Mouse (Mus musculus) small intestine, adult 2 months (tissue): ENCODE data around the gene Pgap1.

Source experiments
- CTCF ChIP-seq: fragments of 200-500 bp; IDR thresholded peaks from 2 replicates; pipeline ENCODE4 v1.5.1; 2012; ENCODE audit warnings: low read depth, mild to moderate bottlenecking, control low read depth, inconsistent platforms, low read length, moderate library complexity, mixed read lengths; ENCODE audit not compliant: insufficient replicate concordance, insufficient read length; ENCODE audit errors: extremely low read depth
- POLR2A ChIP-seq: fragments of 200-500 bp; IDR thresholded peaks from 2 replicates; pipeline ENCODE4 v1.6.1; 2012; ENCODE audit warnings: low read depth, mild to moderate bottlenecking, control low read depth, inconsistent platforms, low read length, moderate library complexity

DNA sequence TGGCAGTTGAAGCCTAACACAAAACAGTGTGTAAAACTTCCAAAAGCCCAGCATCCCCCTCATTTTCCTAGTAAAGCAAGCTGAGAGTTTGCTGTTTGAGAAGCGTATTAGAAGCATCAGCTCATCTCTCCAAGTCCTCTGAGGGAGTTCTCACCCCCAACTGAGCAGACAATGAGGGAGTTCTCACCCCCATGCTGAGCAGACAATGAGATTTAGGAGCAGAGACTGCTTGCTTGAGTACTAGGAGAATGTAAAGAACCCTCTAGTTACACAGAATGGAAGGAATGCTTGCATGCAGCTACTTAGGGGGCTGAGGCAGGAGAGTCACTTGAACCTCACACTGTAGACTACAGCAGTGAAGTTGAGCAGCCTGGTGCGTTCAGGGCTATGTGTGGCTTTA lies 59.0 kb downstream of the Pgap1 start:
- no peak for TF ChIP-seq CTCF
- no peak for TF ChIP-seq POLR2A
